34 mouse cellular contexts compared by ENCODE assay signal in genomic region chr12:28436536-28436935, GRCm38 (mm10).
"Had no signal": no experiment of that assay in that cellular context is flagged by ENCODE, and none has a peak within 500 bp of the region (broad histone marks: within the 10 kb centered on the region; RNA-seq: fewer than 3 reads in every experiment).

No protein-coding gene starts in this region.

- DNase-seq: heart, postnatal 10 days; heart, postnatal 14 days; heart, postnatal 36 days; heart, postnatal 4 days; kidney, adult 11 months; kidney, adult 18-20 months; kidney, adult 2 months; kidney, adult 8-10 months; kidney, adult 9 months; kidney, postnatal 10 days; kidney, postnatal 14 days; kidney, postnatal 25 days; kidney, postnatal 36 days; kidney, postnatal 4 days; layer of hippocampus, adult 9-11 months; layer of hippocampus, postnatal 36 days had no signal

- H3K9me3 ChIP-seq: heart, embryonic 12.5 days; heart, embryonic 13.5 days; heart, embryonic 15.5 days; hindbrain, embryonic 10.5 days; hindbrain, embryonic 12.5 days; hindbrain, embryonic 13.5 days; hindbrain, embryonic 15.5 days; intestine, embryonic 15.5 days; kidney, embryonic 15.5 days had no signal

- H3K27ac ChIP-seq: heart, embryonic 13.5 days; heart, embryonic 15.5 days; hindbrain, embryonic 10.5 days; hindbrain, embryonic 12.5 days; hindbrain, embryonic 13.5 days; hindbrain, embryonic 14.5 days; hindbrain, embryonic 15.5 days; hindbrain, postnatal 0 days; intestine, embryonic 15.5 days; kidney, embryonic 15.5 days; kidney, postnatal 0 days; layer of hippocampus, adult 2 months had no signal

- H3K4me3 ChIP-seq: heart, embryonic 12.5 days; heart, embryonic 13.5 days; heart, embryonic 15.5 days; hindbrain, embryonic 10.5 days; hindbrain, embryonic 12.5 days; hindbrain, embryonic 13.5 days; hindbrain, embryonic 15.5 days; intestine, embryonic 15.5 days; kidney, embryonic 15.5 days; layer of hippocampus, adult 2 months had no signal

- H3K27me3 ChIP-seq: heart, embryonic 12.5 days; heart, embryonic 13.5 days; heart, embryonic 15.5 days; hindbrain, embryonic 12.5 days; hindbrain, embryonic 13.5 days; hindbrain, embryonic 15.5 days; intestine, embryonic 15.5 days; kidney, embryonic 15.5 days had no signal

- H3K4me1 ChIP-seq: intestine, embryonic 15.5 days had no signal

- H3K4me2 ChIP-seq: heart, embryonic 11.5 days; heart, embryonic 12.5 days; heart, embryonic 13.5 days; heart, embryonic 15.5 days; hindbrain, embryonic 12.5 days; hindbrain, embryonic 13.5 days; hindbrain, embryonic 14.5 days; hindbrain, embryonic 15.5 days; intestine, embryonic 15.5 days; kidney, embryonic 15.5 days had no signal

- H3K9ac ChIP-seq: heart, embryonic 12.5 days; heart, embryonic 13.5 days; heart, embryonic 15.5 days; hindbrain, embryonic 12.5 days; hindbrain, embryonic 13.5 days; hindbrain, embryonic 14.5 days; hindbrain, embryonic 15.5 days; intestine, embryonic 15.5 days; kidney, embryonic 15.5 days had no signal

- ATAC-seq: hindbrain, embryonic 16.5 days; hindbrain, postnatal 0 days; inflammation-experienced regulatory T-cells, adult 6 months; intestine, embryonic 15.5 days; intestine, embryonic 16.5 days; intestine, postnatal 0 days had no signal

- H3K36me3 ChIP-seq: heart, embryonic 12.5 days; heart, embryonic 13.5 days; heart, embryonic 15.5 days; hindbrain, embryonic 10.5 days; hindbrain, embryonic 12.5 days; hindbrain, embryonic 13.5 days; hindbrain, embryonic 15.5 days; intestine, embryonic 15.5 days; kidney, embryonic 15.5 days had no signal
